Mouse (Mus musculus): Measurements from ENCODE around the gene Cipc. TPM values are rescaled to one million over a fixed set of nuclear protein-coding genes. Genes with fewer than 3 reads are reported as not detected.

The Cipc gene
- polyA plus RNA-seq (2015; fragmentation: Nextera tagmentation; extraction: Ambion mirVana) = 17.8 and 18.1 TPM in 2 replicates

GRCm38 (mm10) chr12:86946862-86947574 lies at the start of gene Cipc:
Gene Cipc (plus strand): TSS chr12:86947043.
- ATAC-seq (ENCODE audit: insufficient read depth, low FRiP score) = peak; percentile 99
- WGBS = under 1% methylated on average over 64 of the region's 64 CpGs
- H3K4me2 ChIP-seq (ENCODE audit: low read depth, low read length) = peak within 1 kb of the TSS; percentile 94

GRCm38 (mm10) chr12:86897769-86898273 lies 49.0 kb upstream of the Cipc start:
- H3K9ac ChIP-seq (ENCODE audit: low read length) = peak overlapping the region; percentile 45
- 46% methylated on average over 7 of the region's 7 CpGs for WGBS
- no peaks in the 10 kb centered on the region for H3K27me3 ChIP-seq (ENCODE audit: control insufficient read depth, insufficient read depth, low read length)
- H3K4me1 ChIP-seq (ENCODE audit: control insufficient read depth, insufficient read depth, low read length) = peaks cover 61% of the 10 kb centered on the region
- no peak overlapping the region for H3K4me3 ChIP-seq (replicated peaks; ENCODE audit: low read length)
- peak overlapping the region; percentile 100 for H3K27ac ChIP-seq (ENCODE audit: low read length)
- no peak for ATAC-seq (ENCODE audit: insufficient read depth, low FRiP score)
- no peaks in the 10 kb centered on the region for H3K9me3 ChIP-seq (replicated peaks; ENCODE audit: control insufficient read depth, low read length)
- no peak overlapping the region for H3K4me2 ChIP-seq (ENCODE audit: low read depth, low read length)
- no peaks in the 10 kb centered on the region for H3K36me3 ChIP-seq (ENCODE audit: control insufficient read depth, insufficient read depth, low read length)

More at GRCm38 (mm10) chr12:86946862-86947574, at the start of gene Cipc:
- Histone ChIP-seq H3K9me3 (replicated peaks; ENCODE audit: control insufficient read depth, low read length) (no peaks in the 10 kb centered on the region), H3K27ac (ENCODE audit: low read length) (peak within 1 kb of the TSS; percentile 99), H3K9ac (ENCODE audit: low read length) (peak within 1 kb of the TSS; percentile 90), H3K4me1 (ENCODE audit: control insufficient read depth, insufficient read depth, low read length) (peaks cover 22% of the 10 kb centered on the region), H3K36me3 (ENCODE audit: control insufficient read depth, insufficient read depth, low read length) (no peaks in the 10 kb centered on the region), H3K27me3 (ENCODE audit: control insufficient read depth, insufficient read depth, low read length) (no peaks in the 10 kb centered on the region), H3K4me3 (replicated peaks; ENCODE audit: low read length) (peak within 1 kb of the TSS; percentile 71)

GRCm38 (mm10) chr12:86898448-86898847 lies 48.4 kb upstream of the Cipc start:
- Histone ChIP-seq H3K9ac (ENCODE audit: low read length) (no peak overlapping the region), H3K27ac (ENCODE audit: low read length) (peak overlapping the region; percentile 32; the same call in 1 of the 2 replicates), H3K4me1 (ENCODE audit: control insufficient read depth, insufficient read depth, low read length) (peaks cover 55% of the 10 kb centered on the region), H3K27me3 (ENCODE audit: control insufficient read depth, insufficient read depth, low read length) (no peaks in the 10 kb centered on the region), H3K9me3 (replicated peaks; ENCODE audit: control insufficient read depth, low read length) (no peaks in the 10 kb centered on the region), H3K36me3 (ENCODE audit: control insufficient read depth, insufficient read depth, low read length) (no peaks in the 10 kb centered on the region), H3K4me2 (ENCODE audit: low read depth, low read length) (no peak overlapping the region), H3K4me3 (replicated peaks; ENCODE audit: low read length) (no peak overlapping the region)
- no peak for ATAC-seq (ENCODE audit: insufficient read depth, low FRiP score)
- WGBS = 72% methylated on average over 3 of the region's 3 CpGs

GRCm38 (mm10) chr12:86899461-86900179 lies 47.2 kb upstream of the Cipc start:
- H3K27me3 ChIP-seq (ENCODE audit: control insufficient read depth, insufficient read depth, low read length) = no peaks in the 10 kb centered on the region
- WGBS = 33% methylated on average over 11 of the region's 11 CpGs
- no peak overlapping the region for H3K4me3 ChIP-seq (replicated peaks; ENCODE audit: low read length)
- no peak; the same call in 1 of the 2 replicates for ATAC-seq (ENCODE audit: insufficient read depth, low FRiP score)
- no peaks in the 10 kb centered on the region for H3K36me3 ChIP-seq (ENCODE audit: control insufficient read depth, insufficient read depth, low read length)
- 0 out of 2 replicates have a peak overlapping the region, but pooled peaks have one; percentile 1 for H3K4me2 ChIP-seq (ENCODE audit: low read depth, low read length)
- H3K9me3 ChIP-seq (replicated peaks; ENCODE audit: control insufficient read depth, low read length) = no peaks in the 10 kb centered on the region
- H3K27ac ChIP-seq (ENCODE audit: low read length) = peak overlapping the region; percentile 53
- peaks cover 52% of the 10 kb centered on the region for H3K4me1 ChIP-seq (ENCODE audit: control insufficient read depth, insufficient read depth, low read length)
- H3K9ac ChIP-seq (ENCODE audit: low read length) = no peak overlapping the region

GRCm38 (mm10) chr12:86903828-86904806 lies 42.7 kb upstream of the Cipc start:
- Histone ChIP-seq H3K4me2 (ENCODE audit: low read depth, low read length) (no peak overlapping the region), H3K36me3 (ENCODE audit: control insufficient read depth, insufficient read depth, low read length) (no peaks in the 10 kb centered on the region), H3K9me3 (replicated peaks; ENCODE audit: control insufficient read depth, low read length) (no peaks in the 10 kb centered on the region), H3K9ac (ENCODE audit: low read length) (no peak overlapping the region), H3K27me3 (ENCODE audit: control insufficient read depth, insufficient read depth, low read length) (no peaks in the 10 kb centered on the region), H3K4me3 (replicated peaks; ENCODE audit: low read length) (no peak overlapping the region), H3K27ac (ENCODE audit: low read length) (peak overlapping the region; percentile 28; the same call in 1 of the 2 replicates), H3K4me1 (ENCODE audit: control insufficient read depth, insufficient read depth, low read length) (peaks cover 15% of the 10 kb centered on the region)
- ATAC-seq (ENCODE audit: insufficient read depth, low FRiP score) = no peak
- 73% methylated on average over 11 of the region's 11 CpGs for WGBS

GRCm38 (mm10) chr12:86905203-86905602 lies 41.6 kb upstream of the Cipc start:
- no peaks in the 10 kb centered on the region for H3K27me3 ChIP-seq (ENCODE audit: control insufficient read depth, insufficient read depth, low read length)
- H3K9ac ChIP-seq (ENCODE audit: low read length) = no peak overlapping the region
- no peak for ATAC-seq (ENCODE audit: insufficient read depth, low FRiP score)
- H3K27ac ChIP-seq (ENCODE audit: low read length) = no peak overlapping the region
- WGBS = 21% methylated on average over 4 of the region's 4 CpGs
- H3K36me3 ChIP-seq (ENCODE audit: control insufficient read depth, insufficient read depth, low read length) = no peaks in the 10 kb centered on the region
- no peaks in the 10 kb centered on the region for H3K9me3 ChIP-seq (replicated peaks; ENCODE audit: control insufficient read depth, low read length)
- no peak overlapping the region for H3K4me3 ChIP-seq (replicated peaks; ENCODE audit: low read length)
- H3K4me1 ChIP-seq (ENCODE audit: control insufficient read depth, insufficient read depth, low read length) = peaks cover 5% of the 10 kb centered on the region
- no peak overlapping the region for H3K4me2 ChIP-seq (ENCODE audit: low read depth, low read length)

GRCm38 (mm10) chr12:86905876-86906275 lies 41.0 kb upstream of the Cipc start:
- ATAC-seq (ENCODE audit: insufficient read depth, low FRiP score) = no peak
- no peak overlapping the region for H3K27ac ChIP-seq (ENCODE audit: low read length)
- H3K9me3 ChIP-seq (replicated peaks; ENCODE audit: control insufficient read depth, low read length) = no peaks in the 10 kb centered on the region
- peaks cover 3% of the 10 kb centered on the region; the same call in 1 of the 2 replicates for H3K4me1 ChIP-seq (ENCODE audit: control insufficient read depth, insufficient read depth, low read length)
- no peaks in the 10 kb centered on the region for H3K27me3 ChIP-seq (ENCODE audit: control insufficient read depth, insufficient read depth, low read length)
- H3K4me2 ChIP-seq (ENCODE audit: low read depth, low read length) = no peak overlapping the region
- WGBS = 61% methylated on average over 7 of the region's 7 CpGs
- H3K9ac ChIP-seq (ENCODE audit: low read length) = peak overlapping the region; percentile 26; the same call in 1 of the 2 replicates
- no peaks in the 10 kb centered on the region for H3K36me3 ChIP-seq (ENCODE audit: control insufficient read depth, insufficient read depth, low read length)
- no peak overlapping the region for H3K4me3 ChIP-seq (replicated peaks; ENCODE audit: low read length)

GRCm38 (mm10) chr12:86906395-86906794 lies 40.4 kb upstream of the Cipc start:
- Histone ChIP-seq H3K4me2 (ENCODE audit: low read depth, low read length) (no peak overlapping the region), H3K4me1 (ENCODE audit: control insufficient read depth, insufficient read depth, low read length) (no peaks in the 10 kb centered on the region), H3K27ac (ENCODE audit: low read length) (no peak overlapping the region), H3K36me3 (ENCODE audit: control insufficient read depth, insufficient read depth, low read length) (no peaks in the 10 kb centered on the region), H3K9me3 (replicated peaks; ENCODE audit: control insufficient read depth, low read length) (no peaks in the 10 kb centered on the region), H3K27me3 (ENCODE audit: control insufficient read depth, insufficient read depth, low read length) (no peaks in the 10 kb centered on the region), H3K9ac (ENCODE audit: low read length) (peak overlapping the region; percentile 26; the same call in 1 of the 2 replicates), H3K4me3 (replicated peaks; ENCODE audit: low read length) (no peak overlapping the region)
- 1% methylated on average over 15 of the region's 15 CpGs for WGBS
- 0 out of 2 replicates have a peak, but pooled peaks have one; percentile 48 for ATAC-seq (ENCODE audit: insufficient read depth, low FRiP score)

Data from stomach, embryonic 16.5 days (tissue).